Mouse (Mus musculus) left cerebral cortex, adult 2 months (tissue): ENCODE data around the gene 6430531B16Rik. TPM values are rescaled to one million over a fixed set of nuclear protein-coding genes. Genes with fewer than 3 reads are reported as not detected.

ENCODE experiments used
- DNase-seq, 2 experiments: peaks; one replicate each; pipeline ENCODE4 v3.0.0; 2021 to 2022; ENCODE audit warnings: low spot score in 2 of 2, mixed read lengths in 1 of 2; ENCODE audit errors: extremely low spot score in 1 of 2
- H3K27ac ChIP-seq: fragments of 200-600 bp; 2 replicates; pipeline ENCODE4 v1.8.1; 2022
- H3K4me3 ChIP-seq: fragments of 200-600 bp; 2 replicates; pipeline ENCODE4 v1.8.1; 2022
- CTCF ChIP-seq: fragments of 200-600 bp; IDR thresholded peaks from 2 replicates; pipeline ENCODE4 v1.8.1; 2022; ENCODE audit warnings: antibody characterized with exemption, mild to moderate bottlenecking, moderate library complexity
- intact Hi-C: fragments of 180-260 bp; cut with DNase I; formaldehyde crosslinking; loops from one replicate; pipeline ENCODE4 v1.15.1; 2025
- long read RNA-seq, 2 experiments: library from polyadenylated mRNA; stranded (forward); transcript quantifications; one replicate each; pipeline ENCODE4 v2.0.0; 2021; ENCODE audit warnings: borderline mapping rate in 2 of 2
- total RNA-seq, 2 experiments: library from RNA; stranded (reverse); gene quantifications; 2 replicates each; pipeline ENCODE4 v1.2.3; 2021

6430531B16Rik gene
- total RNA-seq: 1 to 10 TPM; 1.0 to 2.2 TPM
- long read RNA-seq, experiment 1, partial matches to known transcripts: 0 of 2 reads
- long read RNA-seq, experiment 1, other reads (novel, unspliced or antisense): 1 of 2 reads
- long read RNA-seq, experiment 2, partial matches to known transcripts: 0 of 2 reads
- long read RNA-seq, experiment 2, other reads (novel, unspliced or antisense): 2 of 2 reads

DNA sequence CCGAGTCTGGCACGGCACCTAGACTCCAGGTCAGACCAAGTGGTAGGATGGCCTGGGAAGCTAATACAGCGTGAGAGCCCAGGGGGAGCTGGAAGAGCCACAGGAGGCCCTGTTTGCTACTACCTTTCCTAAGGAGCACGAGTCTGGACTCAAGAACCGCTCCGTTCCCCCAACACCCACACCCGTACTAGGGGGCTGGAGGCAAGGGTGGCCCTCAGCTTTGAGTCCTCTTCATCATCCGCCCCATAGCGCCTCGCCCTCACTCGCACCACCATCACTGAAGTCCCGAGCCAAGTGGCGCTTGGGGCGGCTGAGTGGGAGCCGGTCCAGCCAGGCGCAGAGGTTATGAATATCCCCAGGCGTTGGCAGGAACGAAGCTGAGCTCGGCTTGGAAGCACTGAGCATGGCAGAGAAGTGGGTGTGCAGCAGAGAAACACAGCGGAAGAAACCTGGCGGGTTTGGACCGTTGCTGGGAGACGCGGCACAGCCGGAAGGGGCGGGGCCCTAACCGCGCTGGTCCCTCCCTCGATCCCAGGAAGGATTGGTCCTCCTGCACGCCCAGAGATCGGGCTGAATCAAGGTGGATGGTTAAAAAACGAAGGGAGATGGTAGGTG lies at the start of gene 6430531B16Rik:
TSS of gene 6430531B16Rik (minus strand) at position 478 of the 615 bp plus-strand sequence.
- peak within 1 kb of the TSS; percentile 56 for H3K4me3 ChIP-seq
- TF ChIP-seq CTCF: no peak
- peak within 1 kb of the TSS; percentile 78 for H3K27ac ChIP-seq
- intact Hi-C loops: loop anchor here (2.0 kb wide), 1 partner anchor 58 kb away; the partner anchor contains the start of genes Tubgcp2 and Zfp511
- peak; percentile 89 for DNase-seq

DNA sequence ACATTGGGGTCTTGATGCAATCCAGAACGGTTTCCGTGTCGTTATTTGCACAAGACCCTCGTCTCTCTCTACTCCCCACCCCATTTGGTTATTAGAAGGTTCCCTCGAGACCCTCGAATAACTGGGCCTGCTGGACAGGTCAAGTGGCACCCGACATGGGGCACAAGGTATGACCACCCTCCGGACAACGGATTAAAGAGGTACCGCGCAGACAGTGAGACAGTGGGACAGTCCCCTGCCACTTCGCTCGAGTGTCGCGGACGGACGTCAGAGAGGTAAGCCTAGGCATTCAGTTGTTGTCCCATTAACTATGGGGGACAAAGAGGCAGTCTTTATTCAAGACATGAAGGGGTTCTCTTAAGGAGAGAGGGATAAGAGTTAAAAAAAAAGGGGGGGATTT lies 32.8 kb upstream of the 6430531B16Rik start:
- no peak overlapping the region for H3K27ac ChIP-seq
- DNase-seq: no peak
- intact Hi-C loops: no loop called here
- no peak overlapping the region for H3K4me3 ChIP-seq
- no peak for TF ChIP-seq CTCF

DNA sequence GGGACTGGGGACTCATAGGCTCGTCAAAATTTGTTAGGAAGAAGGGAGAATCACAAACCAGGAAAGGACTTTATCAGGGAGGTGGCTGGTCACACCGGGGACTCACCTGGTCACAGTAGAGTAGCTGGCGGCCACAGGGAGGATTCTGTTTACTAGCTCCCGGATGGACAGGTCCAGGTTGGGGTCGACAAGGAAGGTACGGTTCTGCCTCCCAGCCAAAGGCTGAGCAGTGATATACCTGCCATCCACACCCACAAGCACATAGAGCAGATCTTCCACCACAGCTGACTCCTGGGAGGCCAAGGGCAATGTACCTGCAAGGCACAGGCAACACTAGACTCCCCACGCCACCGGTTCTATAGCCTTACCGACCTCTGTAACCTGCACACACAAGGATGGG lies 29.2 kb upstream of the 6430531B16Rik start:
- no peak for DNase-seq
- Histone ChIP-seq H3K4me3 (no peak overlapping the region), H3K27ac (no peak overlapping the region)
- no peak for TF ChIP-seq CTCF
- intact Hi-C loops: no loop called here

- no peak for DNase-seq
- intact Hi-C loops: no loop called here
- Histone ChIP-seq H3K27ac (no peak overlapping the region), H3K4me3 (no peak overlapping the region)
- TF ChIP-seq CTCF: no peak
Measured at GRCm38 (mm10) chr7:140006861-140007611, 28.5 kb upstream of the 6430531B16Rik start.

DNA sequence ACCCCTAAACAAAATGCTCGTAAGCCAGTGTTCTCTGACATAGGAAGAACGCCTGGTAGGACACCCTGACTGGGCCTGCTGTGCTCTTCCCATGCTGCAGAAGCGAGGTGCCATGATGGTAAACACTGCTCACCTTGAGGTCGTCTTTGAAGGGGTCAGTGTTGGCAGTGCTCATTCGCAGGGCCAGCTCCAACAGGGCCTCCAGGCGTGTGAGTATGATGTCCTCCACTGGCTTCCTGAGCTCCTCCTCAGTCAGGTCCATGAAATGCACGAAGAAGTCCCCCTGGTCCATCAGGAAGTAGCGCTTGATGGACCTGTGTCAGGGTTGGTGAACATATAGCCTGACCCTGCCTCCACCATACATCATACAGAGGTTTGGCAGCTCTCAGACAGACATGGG lies 26.1 kb upstream of the 6430531B16Rik start:
- no peak for TF ChIP-seq CTCF
- intact Hi-C loops: no loop called here

DNA sequence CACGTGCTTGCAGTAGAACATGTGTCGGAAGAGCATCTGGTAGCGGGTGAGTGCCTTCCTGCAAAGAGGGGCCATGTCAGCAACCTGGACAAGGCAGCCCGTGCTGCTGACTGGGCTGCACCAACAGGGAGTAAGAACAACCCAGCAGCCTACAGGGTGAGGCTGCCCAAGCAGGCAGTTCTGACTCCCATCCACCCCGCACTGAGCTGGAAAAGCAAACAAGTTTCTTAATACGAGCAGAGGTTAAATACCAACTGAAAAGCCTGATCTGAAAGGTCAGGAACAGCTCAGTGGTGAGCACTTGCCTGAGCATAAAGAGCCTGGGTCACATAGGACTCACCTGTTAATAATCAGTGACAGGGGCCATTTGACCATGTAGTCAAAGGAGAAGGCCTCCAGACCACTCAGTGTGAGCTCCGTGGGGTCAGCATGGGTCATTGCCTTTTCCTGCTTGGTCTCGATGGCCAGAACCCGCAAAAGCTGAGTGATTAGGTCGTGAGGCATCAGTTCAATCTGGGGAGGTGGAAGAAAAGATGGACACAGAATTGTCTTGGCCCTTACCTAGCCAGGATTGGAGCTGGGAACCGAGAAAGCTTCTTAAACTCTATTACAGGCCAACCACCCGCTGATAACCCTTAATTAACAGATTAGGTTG lies 22.7 kb upstream of the 6430531B16Rik start:
- no peak for DNase-seq
- intact Hi-C loops: no loop called here
- Histone ChIP-seq H3K27ac (no peak overlapping the region), H3K4me3 (no peak overlapping the region)
- no peak for TF ChIP-seq CTCF

More for the DNA sequence above, 26.1 kb upstream of the 6430531B16Rik start:
- no peak for DNase-seq
- no peak overlapping the region for H3K27ac ChIP-seq
- no peak overlapping the region for H3K4me3 ChIP-seq

DNA sequence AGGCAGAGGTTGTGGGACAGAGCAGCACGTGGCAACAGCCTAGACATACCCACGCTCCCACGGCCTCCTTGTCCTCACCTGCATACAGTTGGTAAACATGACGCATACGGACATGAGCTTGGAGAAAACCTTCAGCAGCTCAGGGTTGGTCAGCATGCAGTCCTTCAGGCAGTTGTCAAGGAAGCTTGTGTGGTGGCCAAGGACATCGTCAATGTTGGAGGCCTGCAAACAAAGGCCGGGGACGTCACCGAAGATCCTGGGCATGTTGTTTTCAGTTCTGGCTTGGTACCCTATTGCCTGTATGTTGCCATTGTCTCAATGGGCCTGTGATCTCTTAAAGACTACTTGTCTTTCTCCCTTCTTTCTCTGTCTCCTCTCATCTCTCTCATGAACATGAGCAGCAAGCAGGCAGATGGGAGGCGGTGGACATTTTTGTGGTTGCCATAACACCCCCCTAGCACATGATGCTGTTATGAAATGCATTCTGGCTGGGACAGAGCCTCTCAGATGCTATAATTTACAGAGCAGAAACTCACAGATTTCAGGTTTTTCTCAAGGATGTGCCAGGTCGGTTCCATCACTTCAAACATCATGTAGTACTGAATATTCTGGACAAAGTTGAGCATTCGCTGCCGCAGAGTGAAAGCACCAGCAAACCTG lies 20.3 kb upstream of the 6430531B16Rik start:
- intact Hi-C loops: loop anchor here (10.0 kb wide), 1 partner anchor 94 kb away; no protein-coding TSS in a partner anchor
- Histone ChIP-seq H3K27ac (peak overlapping the region; percentile 69), H3K4me3 (no peak overlapping the region)
- no peak for DNase-seq
- no peak for TF ChIP-seq CTCF

GRCm38 (mm10) chr7:139994676-139995075 lies 16.1 kb upstream of the 6430531B16Rik start:
- intact Hi-C loops: loop anchor here (1.0 to 10.0 kb wide), 2 partner anchors 25 to 90 kb away; no protein-coding TSS in a partner anchor
- Histone ChIP-seq H3K27ac (no peak overlapping the region), H3K4me3 (no peak overlapping the region)
- peak; percentile 90 for TF ChIP-seq CTCF
- DNase-seq: peak; percentile 58 to 73

DNA sequence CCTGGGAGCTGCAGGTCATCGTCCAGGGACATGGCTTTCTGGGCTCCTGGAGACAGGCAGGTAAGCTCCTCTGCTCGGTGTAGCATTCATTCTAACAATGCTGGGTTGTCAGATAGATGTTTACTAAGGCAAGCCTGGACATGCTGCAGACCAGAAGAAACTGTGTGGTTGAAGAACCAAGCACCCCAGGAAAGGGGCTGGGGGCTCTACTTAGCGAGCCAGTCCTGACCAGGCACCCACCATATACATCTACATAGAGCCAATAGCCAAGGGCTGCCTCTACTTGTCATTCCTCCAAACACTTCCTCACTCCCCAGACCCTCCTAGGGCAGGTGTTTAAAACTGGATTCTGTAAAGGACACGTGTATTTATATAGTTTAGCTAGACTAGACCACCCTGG lies 15.6 kb upstream of the 6430531B16Rik start:
- DNase-seq: no peak
- no peak overlapping the region for H3K27ac ChIP-seq
- no peak overlapping the region for H3K4me3 ChIP-seq
- no peak for TF ChIP-seq CTCF
- intact Hi-C loops: loop anchor here (1.0 to 10.0 kb wide), 2 partner anchors 25 to 89 kb away; no protein-coding TSS in a partner anchor

DNA sequence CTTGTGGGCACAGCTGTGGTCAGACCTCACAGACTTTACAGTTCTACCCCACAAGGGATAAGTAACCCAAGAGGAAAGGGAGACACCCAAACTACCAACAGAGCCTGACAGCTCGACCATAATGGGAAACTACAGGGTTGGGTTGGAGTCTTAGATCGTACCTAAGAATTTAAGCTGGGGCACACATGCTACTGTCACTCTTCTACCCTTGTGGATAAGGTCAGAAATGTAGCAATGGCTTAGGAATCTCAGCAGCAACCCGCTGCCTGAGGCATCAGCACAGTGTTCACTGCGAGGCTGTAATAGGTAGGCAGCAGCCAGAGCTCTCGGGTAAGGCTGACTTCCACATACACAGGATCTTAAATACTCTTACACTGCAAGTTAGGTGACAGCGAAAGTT lies 15.0 kb upstream of the 6430531B16Rik start:
- Histone ChIP-seq H3K27ac (no peak overlapping the region), H3K4me3 (no peak overlapping the region)
- no peak for DNase-seq
- intact Hi-C loops: loop anchor here (10.0 kb wide), 1 partner anchor 89 kb away; no protein-coding TSS in a partner anchor
- no peak for TF ChIP-seq CTCF

DNA sequence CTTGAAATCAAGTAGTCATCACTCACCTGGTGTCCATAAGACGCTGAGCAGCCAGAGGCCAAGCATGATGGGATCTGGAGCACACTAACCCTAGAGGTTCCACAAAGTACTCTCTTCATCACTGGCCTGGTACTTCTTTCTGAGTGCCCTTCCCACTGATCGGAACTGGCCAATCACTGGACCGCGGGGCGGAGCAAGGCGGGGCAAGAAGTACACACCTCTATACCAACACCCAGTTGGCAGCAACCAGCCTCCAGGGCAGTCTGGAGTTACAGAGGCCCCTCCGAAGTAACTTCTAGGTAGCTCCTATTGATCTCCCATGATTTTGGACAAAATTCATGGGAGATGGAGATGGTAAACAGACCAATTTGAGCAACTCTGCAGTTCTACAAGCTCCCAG lies 13.9 kb upstream of the 6430531B16Rik start, which contains the start of gene Adam8:
TSS of gene Adam8 (minus strand) at position 157 of the 400 bp plus-strand sequence.
- Histone ChIP-seq H3K4me3 (no peak within 1 kb of the TSS), H3K27ac (no peak within 1 kb of the TSS)
- no peak for TF ChIP-seq CTCF
- intact Hi-C loops: loop anchor here (10.0 kb wide), 1 partner anchor 88 kb away; no protein-coding TSS in a partner anchor
- DNase-seq: no peak
